Comparison of ENCODE assay signal across 8 mouse cellular contexts in the genomic region with DNA sequence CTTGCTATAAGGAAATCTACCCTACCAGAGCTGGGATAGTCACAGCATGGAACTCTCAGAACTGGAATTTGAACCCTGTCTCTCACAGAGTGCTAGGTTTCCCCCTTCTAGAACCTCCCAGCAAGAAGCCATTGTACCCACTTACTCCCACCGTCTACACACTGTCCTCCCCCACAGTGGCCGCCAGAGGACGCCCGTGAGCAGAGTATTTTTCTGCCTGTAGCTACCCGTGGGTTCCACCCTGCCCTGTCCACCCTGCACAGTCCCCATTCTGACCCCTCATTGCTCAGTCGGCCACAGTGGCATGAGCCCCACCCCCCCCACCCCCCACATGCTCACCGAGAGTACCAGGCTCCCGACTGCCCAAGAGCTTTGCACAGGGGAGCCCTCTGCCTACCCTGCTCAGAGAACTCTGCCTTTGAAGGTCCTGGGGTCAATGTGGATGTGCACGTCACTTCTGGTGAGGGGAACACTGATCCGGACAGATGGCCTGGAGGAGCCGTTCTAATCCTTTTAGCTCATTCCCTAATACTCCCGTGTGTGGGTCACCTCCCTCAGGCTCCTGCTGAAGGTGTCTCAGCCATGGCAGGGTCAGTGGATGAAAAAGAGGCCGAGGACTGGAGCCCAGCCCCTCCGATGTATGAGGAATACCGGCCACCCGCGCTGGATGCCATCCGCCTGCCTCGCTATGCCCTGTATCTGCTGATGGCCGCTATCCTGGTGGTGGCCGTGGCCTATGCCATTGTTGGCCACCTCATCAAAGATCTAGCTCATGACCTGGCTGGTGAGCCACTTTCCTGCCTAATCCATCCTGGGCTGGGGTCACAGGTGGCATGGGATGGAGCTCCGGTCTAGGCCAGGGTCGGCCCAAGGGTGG. TPM values are rescaled to one million over a fixed set of nuclear protein-coding genes. Genes with fewer than 3 reads are reported as not detected.
DNase-seq lines count a peak whose midpoint lies in the region; ATAC-seq and TF ChIP-seq lines count a peak whose summit lies in the region.

No protein-coding gene starts in this region.

- H3K4me2 ChIP-seq in CH12.LX (ENCODE audit: insufficient read depth, low read depth, poor library complexity, severe bottlenecking) = no peak overlapping the region
- H3K4me2 ChIP-seq in embryonic facial prominence, embryonic 15.5 days (replicated peaks) = no peak overlapping the region
- no peak overlapping the region for H3K4me2 ChIP-seq in heart, embryonic 15.5 days
- no peak overlapping the region for H3K4me2 ChIP-seq in lung, embryonic 14.5 days

- in situ Hi-C loops in CH12.LX (cut with MboI; ENCODE audit: low pct_ligation_motif_present, low pct_unique_long_range_greater_than_20kb, low sequenced_read_pairs) = no loop called here

- H3K4me1 ChIP-seq in CH12.LX (ENCODE audit: control insufficient read depth in 1 of 2, insufficient read depth in 2 of 2) = peaks cover 6 to 14% of the 10 kb centered on the region in 2 experiments
- peaks cover 43% of the 10 kb centered on the region for H3K4me1 ChIP-seq in embryonic facial prominence, embryonic 15.5 days
- H3K4me1 ChIP-seq in heart, embryonic 15.5 days (replicated peaks) = peaks cover 40% of the 10 kb centered on the region
- no peaks in the 10 kb centered on the region; the same call in none of the 2 replicates for H3K4me1 ChIP-seq in lung, embryonic 14.5 days (ENCODE audit: insufficient read depth)

- no peak overlapping the region for H3K9ac ChIP-seq in CH12.LX (ENCODE audit: insufficient read depth, low read depth)
- H3K9ac ChIP-seq in embryonic facial prominence, embryonic 15.5 days = no peak overlapping the region
- H3K9ac ChIP-seq in heart, embryonic 15.5 days = peak overlapping the region; percentile 36
- H3K9ac ChIP-seq in lung, embryonic 14.5 days = no peak overlapping the region

- no peak overlapping the region for H3K27ac ChIP-seq in CH12.LX (ENCODE audit: insufficient read depth, low read depth)
- H3K27ac ChIP-seq in embryonic facial prominence, embryonic 15.5 days (replicated peaks) = no peak overlapping the region
- peak overlapping the region; percentile 63 for H3K27ac ChIP-seq in heart, embryonic 15.5 days
- no peak overlapping the region; the same call in 1 of the 2 replicates for H3K27ac ChIP-seq in lung, embryonic 14.5 days (ENCODE audit: low read depth)

- H3K36me3 ChIP-seq in CH12.LX (replicated peaks in 1 of 2; ENCODE audit: control insufficient read depth in 1 of 2, insufficient read depth in 1 of 2, low read length in 1 of 2) = peaks cover 49 to 70% of the 10 kb centered on the region in 2 experiments
- peaks cover 38% of the 10 kb centered on the region for H3K36me3 ChIP-seq in embryonic facial prominence, embryonic 15.5 days
- peaks cover 28% of the 10 kb centered on the region for H3K36me3 ChIP-seq in heart, embryonic 15.5 days
- peaks cover 35% of the 10 kb centered on the region for H3K36me3 ChIP-seq in lung, embryonic 14.5 days (ENCODE audit: insufficient read depth)

- TF ChIP-seq POLR2A in CH12.LX (IDR thresholded peaks at IDR 0.05; ENCODE audit: low read depth, low read length) = no peak

- peaks cover 12% of the 10 kb centered on the region for H3K79me2 ChIP-seq in CH12.LX (replicated peaks; ENCODE audit: control insufficient read depth, extremely low read depth, insufficient read depth, poor library complexity, severe bottlenecking)

- ATAC-seq in embryonic facial prominence, embryonic 15.5 days (ENCODE audit: insufficient number of reproducible peaks, low FRiP score, low TSS enrichment, low read depth) = 0 out of 2 replicates have a peak, but pooled peaks have one; percentile 45
- peak; percentile 10; the same call in 1 of the 2 replicates for ATAC-seq in heart, embryonic 15.5 days (replicated peaks; ENCODE audit: insufficient number of reproducible peaks, insufficient read depth, low FRiP score, low read depth)
- peak; percentile 65 for ATAC-seq in lung, embryonic 14.5 days (ENCODE audit: insufficient read depth)
- ATAC-seq in neutrophil, adult 5-6 weeks (ENCODE audit: extremely low read depth, insufficient number of reproducible peaks, low FRiP score, poor library complexity, severe bottlenecking) = peak; percentile 70

- WGBS in embryonic facial prominence, embryonic 15.5 days = 58% methylated on average over 23 of the region's 23 CpGs
- WGBS in heart, embryonic 15.5 days = 58% methylated on average over 23 of the region's 23 CpGs
- 57% methylated on average over 23 of the region's 23 CpGs for WGBS in lung, embryonic 14.5 days

- no peak for TF ChIP-seq EP300 in CH12.LX (IDR thresholded peaks at IDR 0.05; ENCODE audit: low read length)

- H3K27me3 ChIP-seq in CH12.LX (replicated peaks) = no peaks in the 10 kb centered on the region
- H3K27me3 ChIP-seq in embryonic facial prominence, embryonic 15.5 days = no peaks in the 10 kb centered on the region
- no peaks in the 10 kb centered on the region for H3K27me3 ChIP-seq in heart, embryonic 15.5 days
- no peaks in the 10 kb centered on the region for H3K27me3 ChIP-seq in lung, embryonic 14.5 days (ENCODE audit: insufficient read depth, low read length)

- peak; percentile 88 to 94 for TF ChIP-seq CTCF in CH12.LX (conservative IDR thresholded peaks at IDR 0.05 in 1 of 2, IDR thresholded peaks at IDR 0.05 in 1 of 2; ENCODE audit: low read depth in 2 of 2, low read length in 2 of 2)
- TF ChIP-seq CTCF in lung, embryonic 14.5 days (IDR thresholded peaks at IDR 0.05; ENCODE audit: low read depth) = peak; percentile 94

- TF ChIP-seq RAD21 in CH12.LX (IDR thresholded peaks at IDR 0.05; ENCODE audit: low read depth, low read length) = peak; percentile 60

- no peaks in the 10 kb centered on the region for H3K9me3 ChIP-seq in CH12.LX (replicated peaks; ENCODE audit: low read length)
- no peaks in the 10 kb centered on the region for H3K9me3 ChIP-seq in embryonic facial prominence, embryonic 15.5 days (replicated peaks)
- H3K9me3 ChIP-seq in heart, embryonic 15.5 days (replicated peaks) = no peaks in the 10 kb centered on the region
- no peaks in the 10 kb centered on the region for H3K9me3 ChIP-seq in lung, embryonic 14.5 days (ENCODE audit: low read depth, low read length)

- no peak overlapping the region for H3K4me3 ChIP-seq in CH12.LX (replicated peaks in 1 of 3; ENCODE audit: low read depth in 2 of 3, low read length in 2 of 3, poor library complexity in 1 of 3)
- no peak overlapping the region for H3K4me3 ChIP-seq in embryonic facial prominence, embryonic 15.5 days (replicated peaks)
- no peak overlapping the region for H3K4me3 ChIP-seq in heart, embryonic 15.5 days
- H3K4me3 ChIP-seq in lung, embryonic 14.5 days (ENCODE audit: low read depth, low read length) = no peak overlapping the region

- peak; percentile 51 for DNase-seq in CH12.LX (ENCODE audit: extremely low read depth)
- DNase-seq in adrenal gland, postnatal 10 days = peak; percentile 84
- peak; percentile 86 for DNase-seq in kidney, postnatal 10 days
- peak; percentile 76 for DNase-seq in lung, embryonic 14.5 days
- DNase-seq in thymus, postnatal 4 days = peak; percentile 84

- dilution Hi-C loops in CH12.LX (cut with MboI; ENCODE audit: extremely low pct_ligation_motif_present, extremely low pct_unique_long_range_greater_than_20kb, low sequenced_read_pairs) = no loop called here

RNA-seq across cellular contexts. Expression of gene Gm48552, which starts 1.2 kb away (rescaled TPM):
- total RNA-seq in CH12.LX (2012; rRNA removed) (0.29 and 1.1 TPM in 2 replicates), CH12.LX (2014; rRNA removed) (0.65 and 0.98 TPM in 2 replicates)
- 0.46 and 1.2 TPM in 2 replicates for polyA plus RNA-seq in CH12.LX (2012; ENCODE audit: insufficient read length, low read depth)
- total RNA-seq in adrenal gland, postnatal 10 days (2021) = 1 to 10 TPM in 1 of 2 experiments, under 1 TPM in 1; 0.45 to 1.9 TPM
- polyA plus RNA-seq in embryonic facial prominence, embryonic 15.5 days (2015; fragmentation: Nextera tagmentation; extraction: Ambion mirVana) = 1.6 and 2.9 TPM in 2 replicates
- polyA plus RNA-seq in heart, embryonic 15.5 days (2015; fragmentation: Nextera tagmentation; extraction: Ambion mirVana) = 0.84 and 0.91 TPM in 2 replicates
- polyA plus RNA-seq in lung, embryonic 14.5 days (2014; fragmentation: Nextera tagmentation; extraction: Ambion mirVana) = 1.3 and 1.4 TPM in 2 replicates
- total RNA-seq in neutrophil, adult 5-6 weeks (2017) = 2.2 TPM in 1 of 2 replicates, not detected in the other

RNA-seq across cellular contexts. Expression of gene Smim24, which starts 2.8 kb away (rescaled TPM):
- total RNA-seq in CH12.LX (2012; rRNA removed) (0.13 and 0.34 TPM in 2 replicates), CH12.LX (2014; rRNA removed) (not detected in 2 replicates)
- 0.64 TPM in 1 of 2 replicates, not detected in the other for polyA plus RNA-seq in CH12.LX (2012; ENCODE audit: insufficient read length, low read depth)
- 1 to 10 TPM; 1.2 to 1.6 TPM for total RNA-seq in adrenal gland, postnatal 10 days (2021)
- 5.0 and 8.3 TPM in 2 replicates for polyA plus RNA-seq in embryonic facial prominence, embryonic 15.5 days (2015; fragmentation: Nextera tagmentation; extraction: Ambion mirVana)
- 3.9 and 4.1 TPM in 2 replicates for polyA plus RNA-seq in heart, embryonic 15.5 days (2015; fragmentation: Nextera tagmentation; extraction: Ambion mirVana)
- 2.8 and 3.3 TPM in 2 replicates for polyA plus RNA-seq in lung, embryonic 14.5 days (2014; fragmentation: Nextera tagmentation; extraction: Ambion mirVana)
- total RNA-seq in neutrophil, adult 5-6 weeks (2017) = 2.5 and 2.6 TPM in 2 replicates

RNA-seq across cellular contexts. Expression of gene Gm48551, which starts 5.8 kb away (rescaled TPM):
- total RNA-seq in CH12.LX (2012; rRNA removed) = 1.2 and 1.5 TPM in 2 replicates
- total RNA-seq in CH12.LX (2014; rRNA removed) = 0.96 and 1.0 TPM in 2 replicates
- polyA plus RNA-seq in CH12.LX (2012; ENCODE audit: insufficient read length, low read depth) = 3.2 and 3.4 TPM in 2 replicates
- 1 to 10 TPM; 1.1 to 1.6 TPM for total RNA-seq in adrenal gland, postnatal 10 days (2021)
- 3.1 and 3.2 TPM in 2 replicates for polyA plus RNA-seq in embryonic facial prominence, embryonic 15.5 days (2015; fragmentation: Nextera tagmentation; extraction: Ambion mirVana)
- 2.2 and 2.3 TPM in 2 replicates for polyA plus RNA-seq in heart, embryonic 15.5 days (2015; fragmentation: Nextera tagmentation; extraction: Ambion mirVana)
- 2.8 and 3.8 TPM in 2 replicates for polyA plus RNA-seq in lung, embryonic 14.5 days (2014; fragmentation: Nextera tagmentation; extraction: Ambion mirVana)
- 3.1 and 5.6 TPM in 2 replicates for total RNA-seq in neutrophil, adult 5-6 weeks (2017)

RNA-seq across cellular contexts. Expression of gene Dohh, which starts 5.8 kb away (rescaled TPM):
- total RNA-seq in CH12.LX (2012; rRNA removed) (131 and 143 TPM in 2 replicates), CH12.LX (2014; rRNA removed) (81.7 and 83.0 TPM in 2 replicates)
- 78.2 and 93.5 TPM in 2 replicates for polyA plus RNA-seq in CH12.LX (2012; ENCODE audit: insufficient read length, low read depth)
- 10 to 100 TPM; 52.8 to 54.2 TPM for total RNA-seq in adrenal gland, postnatal 10 days (2021)
- polyA plus RNA-seq in embryonic facial prominence, embryonic 15.5 days (2015; fragmentation: Nextera tagmentation; extraction: Ambion mirVana) = 83.1 and 85.2 TPM in 2 replicates
- polyA plus RNA-seq in heart, embryonic 15.5 days (2015; fragmentation: Nextera tagmentation; extraction: Ambion mirVana) = 65.2 and 79.9 TPM in 2 replicates
- 57.5 and 67.0 TPM in 2 replicates for polyA plus RNA-seq in lung, embryonic 14.5 days (2014; fragmentation: Nextera tagmentation; extraction: Ambion mirVana)
- 11.2 and 16.9 TPM in 2 replicates for total RNA-seq in neutrophil, adult 5-6 weeks (2017)

RNA-seq across cellular contexts. Expression of gene Fzr1, which starts 11.7 kb away (rescaled TPM):
- 38.8 and 44.5 TPM in 2 replicates for total RNA-seq in CH12.LX (2012; rRNA removed)
- total RNA-seq in CH12.LX (2014; rRNA removed) = 29.5 and 33.1 TPM in 2 replicates
- polyA plus RNA-seq in CH12.LX (2012; ENCODE audit: insufficient read length, low read depth) = 67.7 and 75.4 TPM in 2 replicates
- total RNA-seq in adrenal gland, postnatal 10 days (2021) = 10 to 100 TPM; 42.1 to 51.7 TPM
- polyA plus RNA-seq in embryonic facial prominence, embryonic 15.5 days (2015; fragmentation: Nextera tagmentation; extraction: Ambion mirVana) = 98.8 and 102 TPM in 2 replicates
- polyA plus RNA-seq in heart, embryonic 15.5 days (2015; fragmentation: Nextera tagmentation; extraction: Ambion mirVana) = 66.5 and 84.1 TPM in 2 replicates
- polyA plus RNA-seq in lung, embryonic 14.5 days (2014; fragmentation: Nextera tagmentation; extraction: Ambion mirVana) = 109 and 116 TPM in 2 replicates
- 16.5 and 16.8 TPM in 2 replicates for total RNA-seq in neutrophil, adult 5-6 weeks (2017)

Comparison
In these comparisons a context has a peak if more than half of its experiments do, and no peak if none do; other contexts are left out.
1. ATAC-seq: peak in every context shown above with its lines; median percentile 70 in neutrophil, adult 5-6 weeks; 65 in lung, embryonic 14.5 days; 45 in embryonic facial prominence, embryonic 15.5 days; 10 in heart, embryonic 15.5 days.